Mouse (Mus musculus) MEL (cell line): ENCODE results near the gene Hibadh.

Experiments
- BHLHE40 ChIP-seq: IDR thresholded peaks from 2 replicates; pipeline ENCODE4 v1.6.1; 2012; ENCODE audit warnings: low read depth, mild to moderate bottlenecking, inconsistent platforms, low read length, improper control_type of control experiment, borderline replicate concordance
- CTCF ChIP-seq, 3 experiments: IDR thresholded peaks in 2 of 3; conservative IDR thresholded peaks in 1 of 3; 2 replicates each; pipeline ENCODE4 v1.5.1; 2011 to 2012; ENCODE audit warnings: low read length in 3 of 3, low read depth in 2 of 3, mild to moderate bottlenecking in 2 of 3, improper control_type of control experiment in 1 of 3, inconsistent platforms in 1 of 3, mixed read lengths in 1 of 3, moderate library complexity in 1 of 3; ENCODE audit not compliant: control insufficient read depth in 1 of 3, insufficient read depth in 1 of 3, poor library complexity in 1 of 3, severe bottlenecking in 1 of 3
- MAFK ChIP-seq: IDR thresholded peaks from 2 replicates; pipeline ENCODE4 v1.6.1; 2011; ENCODE audit warnings: low read depth, mild to moderate bottlenecking, low read length, improper control_type of control experiment, borderline replicate concordance
- MAX ChIP-seq: IDR thresholded peaks from 2 replicates; pipeline ENCODE4 v1.6.1; 2011; ENCODE audit warnings: low read length, improper control_type of control experiment
- MAZ ChIP-seq: IDR thresholded peaks from 2 replicates; pipeline ENCODE4 v1.6.1; 2012; ENCODE audit warnings: low read depth, mild to moderate bottlenecking, inconsistent platforms, low read length, improper control_type of control experiment
- POLR2A ChIP-seq, 2 experiments: IDR thresholded peaks; 2 replicates each; pipeline ENCODE4 v1.6.1; 2011 to 2012; ENCODE audit warnings: low read length in 2 of 2, mild to moderate bottlenecking in 2 of 2, control low read depth in 1 of 2, improper control_type of control experiment in 1 of 2, low read depth in 1 of 2, moderate library complexity in 1 of 2; ENCODE audit not compliant: control insufficient read depth in 1 of 2, insufficient read depth in 1 of 2, poor library complexity in 1 of 2
- SMC3 ChIP-seq: IDR thresholded peaks from 2 replicates; pipeline ENCODE4 v1.6.1; 2011; ENCODE audit warnings: low read depth, low read length, improper control_type of control experiment
- UBTF ChIP-seq: IDR thresholded peaks from 2 replicates; pipeline ENCODE4 v1.6.1; 2012; ENCODE audit warnings: low read depth, mild to moderate bottlenecking, inconsistent platforms, low read length, improper control_type of control experiment, moderate library complexity, borderline replicate concordance; ENCODE audit not compliant: insufficient read depth
- USF2 ChIP-seq, 2 experiments: IDR thresholded peaks; 2 replicates each; pipeline ENCODE4 v1.6.1; 2011 to 2012; ENCODE audit warnings: improper control_type of control experiment in 2 of 2, low read length in 2 of 2, borderline replicate concordance in 1 of 2, inconsistent platforms in 1 of 2, low read depth in 1 of 2, mild to moderate bottlenecking in 1 of 2; ENCODE audit not compliant: insufficient read depth in 1 of 2
- ZC3H11A ChIP-seq: IDR thresholded peaks from 2 replicates; pipeline ENCODE4 v1.6.1; 2012; ENCODE audit warnings: low read depth, mild to moderate bottlenecking, inconsistent platforms, low read length, improper control_type of control experiment
- ZNF384 ChIP-seq: IDR thresholded peaks from 2 replicates; pipeline ENCODE4 v1.6.1; 2012; ENCODE audit warnings: low read depth, mild to moderate bottlenecking, inconsistent platforms, low read length, improper control_type of control experiment

GRCm38 (mm10) chr6:52663021-52663420 is 22.8 kb upstream of the Hibadh start:
- TF ChIP-seq UBTF, result no peak
- TF ChIP-seq MAZ, result no peak
- peak in 2 of 3 experiments; percentile 26 to 35; a peak in 2 of 6 replicates for TF ChIP-seq CTCF (IDR thresholded peaks at IDR 0.05 in 2 of 3, conservative IDR thresholded peaks at IDR 0.05 in 1 of 3; ENCODE audit: control insufficient read depth in 1 of 3, insufficient read depth in 1 of 3, low read depth in 2 of 3, low read length in 3 of 3, poor library complexity in 1 of 3, severe bottlenecking in 1 of 3)
- TF ChIP-seq USF2 (IDR thresholded peaks at IDR 0.05; ENCODE audit: borderline replicate concordance in 1 of 2, insufficient read depth in 1 of 2, low read depth in 1 of 2, low read length in 2 of 2), result no peak
- no peak for TF ChIP-seq MAX
- peak; percentile 46; the same call in 1 of the 2 replicates for TF ChIP-seq SMC3
- no peak for TF ChIP-seq ZC3H11A
- TF ChIP-seq ZNF384, result no peak
- no peak for TF ChIP-seq POLR2A (IDR thresholded peaks at IDR 0.05; ENCODE audit: control insufficient read depth in 1 of 2, insufficient read depth in 1 of 2, low read depth in 1 of 2, low read length in 2 of 2, poor library complexity in 1 of 2)
- no peak for TF ChIP-seq MAFK
- TF ChIP-seq BHLHE40, result no peak
